Mouse (Mus musculus) ES-E14 (cell line): ENCODE measurements around the gene Sgsm2. TPM values are rescaled to one million over a fixed set of nuclear protein-coding genes. Genes with fewer than 3 reads are reported as not detected.
A peak's percentile ranks its signal among the peaks of the same experiment; 100 is the strongest.

Experiments used
- DNase-seq: peaks from one replicate; pipeline ENCODE4 v3.0.0-alpha.2; 2013; ENCODE audit warnings: low read depth, low spot score
- H3K27ac ChIP-seq: 2 replicates; pipeline ENCODE4 v1.5.1; 2012; ENCODE audit warnings: low read depth, mild to moderate bottlenecking, low read length, moderate library complexity, mixed read lengths; ENCODE audit not compliant: poor library complexity, insufficient read depth, severe bottlenecking
- H3K36me3 ChIP-seq: 2 replicates; pipeline ENCODE4 v1.6.1; 2012; ENCODE audit warnings: mild to moderate bottlenecking, low read length, moderate library complexity, mixed read lengths; ENCODE audit not compliant: control insufficient read depth, poor library complexity, insufficient read depth, severe bottlenecking
- H3K4me1 ChIP-seq, 2 experiments: fragments of 150-350 bp in 1 of 2; sonication (generic) in 1 of 2; 2 replicates each; pipeline ENCODE4 v1.6.1; 2012; ENCODE audit warnings: low read length in 2 of 2, mild to moderate bottlenecking in 1 of 2, mixed read lengths in 1 of 2; ENCODE audit not compliant: control insufficient read depth in 2 of 2, insufficient read depth in 2 of 2, poor library complexity in 1 of 2
- H3K4me3 ChIP-seq, 2 experiments: fragments of 150-350 bp in 1 of 2; sonication (generic) in 1 of 2; 2 replicates each; pipeline ENCODE4 v1.5.1; 2012; ENCODE audit warnings: low read length in 2 of 2, low read depth in 1 of 2, mild to moderate bottlenecking in 1 of 2, mixed read lengths in 1 of 2; ENCODE audit not compliant: insufficient read depth in 1 of 2, poor library complexity in 1 of 2, severe bottlenecking in 1 of 2
- H3K9ac ChIP-seq: 2 replicates; pipeline ENCODE4 v1.6.1; 2012; ENCODE audit warnings: low read depth, mild to moderate bottlenecking, low read length, mixed read lengths; ENCODE audit not compliant: poor library complexity, insufficient read depth, severe bottlenecking
- H3K9me3 ChIP-seq: fragments of 150-350 bp; sonication (generic); 2 replicates; pipeline ENCODE4 v1.6.1; 2012; ENCODE audit warnings: low read depth, mild to moderate bottlenecking, low read length; ENCODE audit not compliant: control insufficient read depth, insufficient read depth
- CHD2 ChIP-seq: IDR thresholded peaks from 2 replicates; pipeline ENCODE4 v1.6.1; 2014; ENCODE audit warnings: mild to moderate bottlenecking, low read depth, low read length, inconsistent platforms
- HCFC1 ChIP-seq: IDR thresholded peaks from 2 replicates; pipeline ENCODE4 v1.6.1; 2012; ENCODE audit warnings: low read length, inconsistent platforms, borderline replicate concordance; ENCODE audit not compliant: insufficient read depth
- MAFK ChIP-seq: IDR thresholded peaks from 2 replicates; pipeline ENCODE4 v1.6.1; 2014; ENCODE audit warnings: mild to moderate bottlenecking, low read depth, low read length, inconsistent platforms; ENCODE audit not compliant: insufficient read depth
- ZC3H11A ChIP-seq: IDR thresholded peaks from 2 replicates; pipeline ENCODE4 v1.6.1; 2012; ENCODE audit warnings: low read depth, mild to moderate bottlenecking, inconsistent platforms, low read length, borderline replicate concordance
- ZNF384 ChIP-seq: IDR thresholded peaks from 2 replicates; pipeline ENCODE4 v1.6.1; 2012; ENCODE audit warnings: low read depth, low read length, inconsistent platforms
- in situ Hi-C, 2 experiments: fragments of 600-800 bp; cut with MboI; formaldehyde crosslinking; loops; one replicate each; pipeline ENCODE4 v1.15.1; 2025; ENCODE audit warnings: low sequenced_read_pairs in 2 of 2, inconsistent platforms in 1 of 2; ENCODE audit not compliant: unreplicated experiment in 2 of 2
- total RNA-seq: library from RNA; depleted of rRNA; stranded (reverse); fragments of 300-350 nt; gene quantifications from 2 replicates; pipeline ENCODE4 v1.2.3, GENCODE M21; 2012

Sgsm2 gene
- total RNA-seq, 1 experiment, result 10.4 TPM

- Histone ChIP-seq H3K9me3 (no peaks in the 10 kb centered on the region), H3K4me3 (no peak overlapping the region), H3K4me1 (peaks cover 0 to 5% of the 10 kb centered on the region in 2 experiments; a peak in 1 of 4 replicates), H3K27ac (no peak overlapping the region), H3K9ac (no peak overlapping the region), H3K36me3 (peaks cover 6% of the 10 kb centered on the region; the same call in 1 of the 2 replicates)
- in situ Hi-C loops, result no loop called here
- no peak for DNase-seq
- TF ChIP-seq ZNF384 (no peak), MAFK (no peak), ZC3H11A (no peak), CHD2 (no peak), HCFC1 (no peak)
Measured at GRCm38 (mm10) chr11:74850998-74851661, 45.7 kb downstream of the Sgsm2 start.

GRCm38 (mm10) chr11:74847919-74848521 lies 48.8 kb downstream of the Sgsm2 start:
- Histone ChIP-seq H3K4me3 (peak overlapping the region; percentile 17 to 47; a peak in 2 of 4 replicates), H3K4me1 (peaks cover 0 to 11% of the 10 kb centered on the region in 2 experiments; a peak in 3 of 4 replicates), H3K9ac (no peak overlapping the region), H3K27ac (no peak overlapping the region), H3K9me3 (no peaks in the 10 kb centered on the region), H3K36me3 (peaks cover 7% of the 10 kb centered on the region; the same call in 1 of the 2 replicates)
- TF ChIP-seq ZC3H11A, result peak; percentile 48; the same call in 1 of the 2 replicates
- TF ChIP-seq CHD2, result no peak
- peak; percentile 89 for DNase-seq
- in situ Hi-C loops, result no loop called here

GRCm38 (mm10) chr11:74845784-74846183 lies 51.1 kb downstream of the Sgsm2 start:
- Histone ChIP-seq H3K9me3 (no peaks in the 10 kb centered on the region), H3K4me1 (peaks cover 5 to 29% of the 10 kb centered on the region in 2 experiments; a peak in 3 of 4 replicates), H3K9ac (no peak overlapping the region), H3K4me3 (no peak overlapping the region), H3K36me3 (peaks cover 16% of the 10 kb centered on the region; the same call in 1 of the 2 replicates), H3K27ac (no peak overlapping the region)
- DNase-seq, result no peak
- TF ChIP-seq HCFC1 (no peak), ZC3H11A (0 out of 2 replicates have a peak, but pooled peaks have one; percentile 6), ZNF384 (no peak)
- in situ Hi-C loops, result no loop called here

- in situ Hi-C loops, result no loop called here
- TF ChIP-seq MAFK (no peak), CHD2 (no peak), ZC3H11A (no peak), HCFC1 (no peak), ZNF384 (no peak)
Measured at GRCm38 (mm10) chr11:74843761-74844160, 53.1 kb downstream of the Sgsm2 start.

More at GRCm38 (mm10) chr11:74843761-74844160, 53.1 kb downstream of the Sgsm2 start:
- no peak overlapping the region for H3K4me3 ChIP-seq
- no peak overlapping the region for H3K9ac ChIP-seq
- no peak for DNase-seq
- H3K36me3 ChIP-seq, result peaks cover 16% of the 10 kb centered on the region; the same call in 1 of the 2 replicates
- no peaks in the 10 kb centered on the region for H3K9me3 ChIP-seq
- peaks cover 9 to 37% of the 10 kb centered on the region in 2 experiments; a peak in 3 of 4 replicates for H3K4me1 ChIP-seq
- H3K27ac ChIP-seq, result no peak overlapping the region; the same call in 1 of the 2 replicates
